Mouse (Mus musculus): ENCODE results near the gene Pkp4.
A peak's percentile ranks its signal among the peaks of the same experiment; 100 is the strongest.

The Pkp4 gene

GRCm38 (mm10) chr2:59219997-59220789 lies 59.5 kb downstream of the Pkp4 start:
- no peak for DNase-seq (ENCODE audit: low spot score)

- no peak for DNase-seq (ENCODE audit: low spot score)
Observed at GRCm38 (mm10) chr2:59226383-59226782, 65.7 kb downstream of the Pkp4 start.

- no peak for DNase-seq (ENCODE audit: low spot score)
Observed at GRCm38 (mm10) chr2:59227011-59227410, 66.4 kb downstream of the Pkp4 start.

GRCm38 (mm10) chr2:59227508-59228263 lies 67.0 kb downstream of the Pkp4 start:
- no peak for DNase-seq (ENCODE audit: low spot score)

GRCm38 (mm10) chr2:59229250-59229895 lies 68.7 kb downstream of the Pkp4 start:
- no peak for DNase-seq (ENCODE audit: low spot score)

GRCm38 (mm10) chr2:59230656-59231055 lies 70.0 kb downstream of the Pkp4 start:
- DNase-seq (ENCODE audit: low spot score): peak; percentile 47

GRCm38 (mm10) chr2:59231514-59231913 lies 70.9 kb downstream of the Pkp4 start:
- no peak for DNase-seq (ENCODE audit: low spot score)

- DNase-seq (ENCODE audit: low spot score): no peak
Observed at GRCm38 (mm10) chr2:59233294-59233923, 72.8 kb downstream of the Pkp4 start.

GRCm38 (mm10) chr2:59233936-59234335 lies 73.3 kb downstream of the Pkp4 start:
- DNase-seq (ENCODE audit: low spot score): no peak

GRCm38 (mm10) chr2:59234537-59234936 lies 73.9 kb downstream of the Pkp4 start:
- DNase-seq (ENCODE audit: low spot score): no peak

GRCm38 (mm10) chr2:59239841-59240395 lies 79.3 kb downstream of the Pkp4 start:
- no peak for DNase-seq (ENCODE audit: low spot score)

- no peak for DNase-seq (ENCODE audit: low spot score)
Observed at GRCm38 (mm10) chr2:59242117-59242516, 81.5 kb downstream of the Pkp4 start.

- DNase-seq (ENCODE audit: low spot score): no peak
Observed at GRCm38 (mm10) chr2:59244273-59245097, 83.8 kb downstream of the Pkp4 start.

GRCm38 (mm10) chr2:59245098-59245388 lies 84.4 kb downstream of the Pkp4 start:
- no peak for DNase-seq (ENCODE audit: low spot score)

- no peak for DNase-seq (ENCODE audit: low spot score)
Observed at GRCm38 (mm10) chr2:59248806-59249205, 88.2 kb downstream of the Pkp4 start.

- no peak for DNase-seq (ENCODE audit: low spot score)
Observed at GRCm38 (mm10) chr2:59252818-59253217, 92.2 kb downstream of the Pkp4 start.

GRCm38 (mm10) chr2:59253435-59253834 lies 92.8 kb downstream of the Pkp4 start:
- DNase-seq (ENCODE audit: low spot score): no peak

- no peak for DNase-seq (ENCODE audit: low spot score)
Observed at GRCm38 (mm10) chr2:59258821-59259231, 98.2 kb downstream of the Pkp4 start.

GRCm38 (mm10) chr2:59259346-59259745 lies 98.7 kb downstream of the Pkp4 start:
- DNase-seq (ENCODE audit: low spot score): no peak

GRCm38 (mm10) chr2:59261203-59261602 lies 100.6 kb downstream of the Pkp4 start:
- DNase-seq (ENCODE audit: low spot score): no peak

- no peak for DNase-seq (ENCODE audit: low spot score)
Observed at GRCm38 (mm10) chr2:59266428-59266827, 105.8 kb downstream of the Pkp4 start.
